Mouse (Mus musculus) embryonic fibroblast, embryonic 13.5 days (primary cell): ENCODE data around the gene Spcs2.

Experiments used
- CTCF ChIP-seq: IDR thresholded peaks from 2 replicates; pipeline ENCODE4 v1.5.1; 2011; ENCODE audit warnings: mild to moderate bottlenecking, control low read depth, low read length, moderate library complexity, borderline replicate concordance; ENCODE audit not compliant: insufficient read depth
- POLR2A ChIP-seq: IDR thresholded peaks from 2 replicates; pipeline ENCODE4 v1.6.1; 2011; ENCODE audit warnings: low read depth, mild to moderate bottlenecking, control low read depth, low read length, moderate library complexity

DNA sequence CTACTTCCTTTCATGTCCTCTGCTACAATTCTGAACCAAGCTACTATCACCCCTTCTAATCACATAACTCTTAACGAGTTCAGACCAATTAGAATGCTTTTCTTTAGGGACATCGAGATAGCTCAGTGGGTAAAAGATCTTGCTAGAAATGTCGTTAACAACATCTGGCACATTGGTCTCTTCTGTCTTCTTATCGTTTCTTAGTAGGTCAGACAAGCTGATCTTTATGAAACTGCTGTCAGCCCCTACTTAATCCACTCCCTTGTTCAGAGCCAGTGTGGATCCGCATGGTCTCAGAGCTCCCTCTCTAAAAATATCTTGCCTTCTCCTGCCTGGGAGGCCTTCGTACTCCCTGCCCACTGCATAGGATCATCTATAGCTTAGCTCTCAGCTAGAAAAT is 10.7 kb upstream of the Spcs2 start:
- TF ChIP-seq POLR2A (no peak), CTCF (no peak)
